Mouse (Mus musculus) kidney, adult 18-20 months (tissue): ENCODE results near the gene Gnb4.

Experiments
- DNase-seq: peaks from one replicate; pipeline ENCODE4 v3.0.0; 2021

The Gnb4 gene

DNA sequence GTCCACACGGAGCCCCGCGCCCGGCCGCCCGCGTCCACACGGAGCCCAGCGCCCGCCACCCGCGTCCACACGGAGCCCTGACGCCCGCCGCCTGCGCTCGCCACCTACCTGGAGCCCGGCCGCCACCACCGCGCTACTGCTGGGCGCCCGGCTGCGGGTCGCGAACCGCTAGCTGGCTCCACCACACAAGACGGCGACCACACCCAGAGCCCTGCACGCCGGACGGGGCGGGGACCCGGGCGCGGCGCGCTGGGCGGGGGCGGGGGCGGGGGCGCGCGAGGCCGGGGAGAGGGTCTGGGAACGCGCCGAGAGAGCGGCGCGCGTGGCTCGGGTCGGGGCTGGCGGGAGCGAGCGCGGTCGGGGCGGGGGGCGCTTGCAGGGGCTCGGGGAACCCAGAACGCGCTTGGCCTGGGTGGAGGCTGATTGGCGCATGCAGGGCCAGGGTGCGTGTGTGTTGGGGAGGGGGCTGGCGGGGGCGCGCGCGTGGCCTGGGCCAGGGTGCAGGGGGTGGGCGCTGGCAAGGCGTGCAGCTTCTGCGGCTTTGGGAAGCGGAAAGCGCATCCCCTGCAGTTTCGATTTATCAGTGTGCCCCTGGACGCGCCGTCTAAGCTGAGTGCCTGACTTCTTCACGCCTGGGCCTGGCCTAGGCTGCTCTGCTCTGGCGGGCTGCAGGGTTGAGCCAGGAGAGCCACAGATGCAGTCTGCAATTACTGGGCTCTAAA, at the start of gene Gnb4:
Gene Gnb4, minus strand, starts transcription at position 255 of the 722 bp plus-strand sequence.
- DNase-seq: peak; percentile 49

DNA sequence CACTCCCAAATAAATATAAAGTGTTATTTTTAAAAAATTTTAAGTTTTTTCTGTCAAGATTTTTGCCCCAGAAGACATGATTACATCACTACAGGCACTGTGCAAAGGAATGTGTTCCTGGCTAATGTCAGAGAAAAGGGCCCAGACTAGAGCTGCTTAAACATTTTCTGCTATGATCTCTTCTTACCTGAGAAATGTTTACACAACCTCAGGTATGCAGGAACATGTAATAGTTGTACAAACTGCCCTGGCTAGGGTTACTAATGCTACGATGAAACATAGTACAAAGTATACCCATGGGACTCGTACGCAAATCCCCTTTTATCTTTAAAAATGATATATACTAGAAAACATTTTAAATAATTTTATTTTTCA, 45.2 kb upstream of the Gnb4 start:
- no peak for DNase-seq

DNA sequence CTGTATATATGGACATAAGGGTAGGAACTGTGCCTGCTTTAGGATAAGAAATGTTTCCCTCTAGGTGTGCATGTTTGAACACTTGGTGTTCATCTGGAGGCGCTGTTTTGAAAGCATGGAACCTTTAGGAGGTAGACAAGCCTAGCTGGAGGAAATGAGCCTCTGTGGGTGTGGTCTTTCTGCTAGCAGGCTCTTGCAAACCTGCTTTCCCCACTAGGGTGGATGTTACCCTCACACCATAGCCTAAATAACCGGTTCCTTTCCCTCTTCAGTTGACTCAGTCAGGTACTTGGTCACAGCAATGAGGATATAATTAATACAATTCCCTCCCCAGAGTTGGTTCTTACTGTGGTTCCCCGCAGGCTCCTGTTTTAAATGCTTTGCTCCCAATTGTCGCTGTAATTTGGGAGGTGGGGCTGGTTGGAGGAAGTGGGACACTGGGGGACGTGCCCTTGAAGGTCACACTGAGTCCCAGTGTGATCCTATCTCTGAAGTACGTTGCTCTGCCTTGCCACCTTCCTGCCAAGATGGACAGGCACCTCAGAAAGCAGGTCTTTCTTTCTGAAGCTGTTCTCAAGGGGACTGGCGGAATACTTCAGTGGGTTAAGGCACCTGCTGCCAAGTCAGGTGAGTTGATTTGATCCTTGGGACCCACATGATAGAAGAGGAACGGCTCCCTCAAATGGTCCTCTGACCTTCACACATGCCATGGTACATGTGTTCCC, 44.6 kb upstream of the Gnb4 start:
- DNase-seq: no peak

DNA sequence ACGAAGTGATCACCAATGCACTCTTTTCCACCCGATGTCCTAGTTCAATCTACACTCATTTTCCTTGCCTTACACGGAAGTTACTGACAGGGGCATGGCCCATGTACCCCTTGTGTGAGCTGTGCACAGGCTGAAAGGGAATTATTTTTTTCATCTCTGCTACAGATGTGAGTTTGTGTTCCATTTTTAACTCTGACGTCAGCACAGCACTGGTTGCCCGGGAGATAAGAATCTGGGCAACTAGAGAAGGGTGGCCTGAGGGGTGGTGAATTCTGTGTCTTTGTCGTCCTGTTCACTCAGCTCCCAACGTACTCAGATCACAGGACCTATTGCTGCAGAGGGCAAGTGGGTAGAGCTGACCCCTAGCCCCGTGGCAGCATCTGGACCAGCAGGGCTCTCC, 43.9 kb upstream of the Gnb4 start:
- no peak for DNase-seq

DNA sequence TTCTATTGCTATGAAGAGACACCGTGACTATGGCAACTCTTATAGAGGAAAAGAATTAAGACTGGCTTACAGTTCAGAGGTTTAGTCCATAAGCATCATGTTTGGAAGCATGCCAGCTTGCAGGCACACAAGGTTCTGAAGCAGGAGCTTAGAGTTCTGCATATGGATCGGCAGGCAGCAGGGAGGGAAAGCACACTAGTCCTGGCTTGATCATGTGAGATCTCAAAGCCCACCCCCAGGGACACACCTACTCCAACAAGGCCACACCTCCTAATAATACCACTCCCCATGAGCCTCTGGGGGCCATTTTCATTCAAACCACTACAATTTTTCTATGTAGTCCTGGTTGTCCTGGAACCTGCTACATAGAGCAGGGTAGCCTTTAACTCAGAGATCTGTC, 43.1 kb upstream of the Gnb4 start:
- DNase-seq: no peak

DNA sequence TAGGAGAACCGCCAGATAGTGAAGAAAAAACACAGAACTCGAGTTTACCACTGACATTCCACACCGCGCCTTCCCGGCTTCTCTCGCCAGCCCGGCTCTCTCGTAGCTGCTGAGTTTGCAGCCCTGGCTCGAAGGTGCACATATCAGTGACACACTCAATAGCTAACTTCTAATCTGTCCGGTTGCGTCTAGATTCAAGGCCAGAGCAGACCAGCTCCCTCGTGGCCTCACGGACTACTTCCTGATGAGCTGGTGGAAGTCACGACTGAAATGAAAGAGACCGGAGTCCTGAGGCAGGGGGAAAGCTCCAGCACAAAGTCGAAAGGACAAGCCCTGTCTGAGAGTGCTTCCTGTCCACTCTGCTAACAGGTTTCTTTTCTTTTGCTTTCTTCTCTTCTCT, 42.4 kb upstream of the Gnb4 start:
- no peak for DNase-seq

DNA sequence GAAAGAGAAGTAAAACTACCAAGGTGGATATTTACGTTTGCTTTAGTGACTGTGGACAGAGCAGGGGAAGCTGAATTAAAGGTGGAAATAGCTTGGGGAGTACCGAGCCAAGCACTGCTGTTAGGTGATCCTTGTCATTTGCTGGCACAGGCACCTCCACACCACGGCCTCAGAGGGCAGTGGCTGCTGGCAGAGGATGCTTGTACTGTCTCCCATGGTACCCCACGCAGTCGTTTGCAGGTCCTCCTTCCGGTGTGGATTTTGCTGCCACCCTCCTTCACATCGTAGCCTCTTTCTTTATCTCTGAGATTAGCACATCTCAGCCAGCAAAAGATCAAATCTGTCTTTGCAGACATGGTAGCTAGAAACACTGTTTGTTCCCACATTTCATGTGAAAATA, 42.0 kb upstream of the Gnb4 start:
- no peak for DNase-seq

DNA sequence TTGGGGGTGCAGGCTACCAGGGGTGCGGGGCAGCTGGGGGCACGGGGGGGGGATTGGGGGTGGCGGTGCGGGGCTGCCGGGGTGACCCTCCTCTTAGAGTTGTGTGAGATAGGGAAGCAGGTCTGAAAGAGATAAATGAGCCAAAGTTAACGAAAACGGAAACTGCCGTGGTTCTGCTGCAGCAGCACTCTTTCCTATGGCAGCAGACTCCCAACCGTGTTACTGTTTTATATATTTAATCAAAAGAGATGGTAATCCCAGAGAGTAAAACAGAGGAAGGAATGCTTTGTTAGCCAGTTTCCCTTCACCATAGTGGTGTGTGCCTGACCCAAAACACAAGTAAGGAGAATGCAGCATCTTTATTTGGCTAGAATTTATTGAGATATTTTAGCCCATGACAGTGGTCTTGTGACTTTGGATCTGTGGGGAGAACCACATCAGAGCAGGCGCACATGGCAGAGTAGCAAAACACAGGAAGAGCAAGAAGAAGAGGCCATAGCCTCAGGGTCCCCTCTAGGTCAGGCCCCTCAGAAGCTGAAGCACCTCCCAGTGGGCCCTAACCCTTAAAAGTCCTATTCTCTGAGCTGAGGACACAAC, 40.1 kb upstream of the Gnb4 start:
- DNase-seq: no peak

DNA sequence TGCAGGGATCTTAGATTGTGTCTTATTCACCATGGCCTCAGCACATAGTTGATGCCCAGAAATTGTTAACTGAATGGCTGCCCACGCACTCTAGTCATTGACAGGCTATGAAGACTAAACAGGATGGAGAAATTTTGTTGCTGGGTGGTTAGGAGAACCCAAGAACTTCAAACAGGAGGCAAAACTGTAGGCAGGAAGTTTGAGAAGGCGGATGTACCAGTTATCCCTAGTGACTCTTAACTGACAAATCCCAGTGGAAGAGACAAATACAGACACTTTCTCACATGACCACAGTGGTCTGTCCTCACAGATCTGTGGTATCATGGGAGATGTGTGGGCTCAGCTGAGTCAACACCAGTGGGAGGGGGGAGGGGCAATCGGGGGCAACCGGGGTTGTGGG, 39.6 kb upstream of the Gnb4 start:
- DNase-seq: no peak

DNA sequence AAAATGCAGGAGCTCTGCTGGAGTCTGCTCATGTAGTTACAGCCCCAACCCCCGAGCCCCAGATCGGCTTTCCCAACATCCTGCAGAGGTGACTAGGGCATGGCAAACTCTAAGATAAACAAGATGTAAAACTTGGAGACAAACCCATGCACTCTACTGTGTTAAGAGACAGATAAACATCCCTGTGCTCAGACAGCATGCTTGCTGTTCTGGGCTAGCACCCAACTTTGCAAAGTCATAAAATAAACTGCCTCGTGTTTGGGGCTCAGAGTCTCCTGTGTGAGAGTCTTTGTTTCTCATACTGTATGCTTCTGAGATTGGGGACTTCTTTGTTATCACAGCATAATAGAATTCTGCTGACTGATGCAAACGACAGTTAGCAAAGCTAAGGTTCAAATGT, 36.4 kb upstream of the Gnb4 start:
- DNase-seq: no peak

DNA sequence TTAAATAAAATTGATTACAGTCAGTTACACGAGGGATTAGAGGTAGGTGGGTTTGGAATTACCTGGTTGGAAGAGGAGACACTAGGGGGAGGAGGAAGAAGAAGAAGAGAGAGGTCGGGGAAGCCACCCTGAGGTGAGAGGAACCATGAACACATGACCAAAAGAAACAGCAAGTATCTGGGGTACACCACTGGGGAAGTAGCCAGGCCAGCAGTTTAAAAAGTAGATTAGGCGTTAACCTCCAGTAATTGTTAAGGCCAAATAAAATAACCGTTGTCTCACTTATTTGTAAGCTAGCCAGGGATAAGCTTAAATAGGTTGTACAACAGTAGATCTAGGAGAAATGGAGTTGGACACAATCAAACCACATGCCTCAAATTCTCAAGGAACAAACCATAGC, 32.9 kb upstream of the Gnb4 start:
- DNase-seq: no peak

DNA sequence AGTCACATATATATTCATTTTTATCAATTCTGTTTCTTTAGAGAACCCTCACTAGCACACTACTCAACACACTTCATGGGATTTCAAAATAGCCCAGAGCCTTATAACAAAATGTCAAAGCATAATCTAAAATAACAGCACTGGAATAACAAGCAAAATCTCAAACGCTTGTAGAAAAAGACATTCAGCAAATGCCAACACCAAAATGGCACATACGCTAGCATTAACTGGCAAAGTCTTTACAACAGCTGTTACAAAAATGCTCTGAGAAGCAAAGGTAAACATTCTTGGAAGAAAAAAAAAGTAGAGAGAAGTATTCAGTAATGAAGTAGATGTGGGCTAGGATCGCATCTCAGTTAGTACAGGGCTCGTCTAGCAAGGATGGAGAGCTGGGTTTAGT, 30.5 kb upstream of the Gnb4 start:
- DNase-seq: no peak

DNA sequence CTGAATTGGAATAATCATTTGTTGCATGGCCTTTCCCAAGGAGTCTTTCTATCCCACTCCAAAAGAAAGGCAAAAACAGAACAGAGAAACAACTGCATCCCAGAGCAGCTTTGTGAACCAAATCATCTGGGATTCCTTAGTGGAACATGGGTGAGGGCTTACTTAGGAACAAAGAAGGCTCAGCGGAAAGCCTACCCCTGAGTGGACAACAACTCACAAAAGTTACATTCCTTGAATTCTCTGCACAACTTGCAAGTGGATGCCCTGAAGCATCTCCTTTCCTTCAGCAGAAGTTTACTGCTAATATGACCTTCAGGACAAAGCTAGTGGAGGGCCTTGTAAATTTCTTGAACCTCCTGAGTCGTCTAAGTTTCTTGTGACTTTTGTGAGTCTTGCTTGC, 28.4 kb upstream of the Gnb4 start:
- DNase-seq: no peak

DNA sequence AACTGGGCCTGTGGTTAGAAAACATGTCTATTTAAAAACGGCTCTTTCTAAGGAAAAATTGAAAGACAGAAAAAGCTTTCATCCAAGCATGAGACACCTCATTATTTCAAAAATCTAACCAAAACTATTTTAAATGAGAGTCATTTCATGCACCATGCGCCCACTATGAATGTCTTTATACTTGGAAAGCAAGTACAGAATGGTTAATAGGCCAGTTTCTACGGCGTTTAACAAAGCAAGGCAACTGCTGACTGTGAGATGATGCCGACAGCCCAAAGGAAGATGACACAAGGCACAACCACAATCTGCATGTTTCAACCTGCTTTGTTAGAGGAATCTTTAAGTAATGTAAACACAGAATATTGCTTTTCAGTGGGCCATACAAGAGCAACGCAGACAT, 25.7 kb upstream of the Gnb4 start:
- no peak for DNase-seq

DNA sequence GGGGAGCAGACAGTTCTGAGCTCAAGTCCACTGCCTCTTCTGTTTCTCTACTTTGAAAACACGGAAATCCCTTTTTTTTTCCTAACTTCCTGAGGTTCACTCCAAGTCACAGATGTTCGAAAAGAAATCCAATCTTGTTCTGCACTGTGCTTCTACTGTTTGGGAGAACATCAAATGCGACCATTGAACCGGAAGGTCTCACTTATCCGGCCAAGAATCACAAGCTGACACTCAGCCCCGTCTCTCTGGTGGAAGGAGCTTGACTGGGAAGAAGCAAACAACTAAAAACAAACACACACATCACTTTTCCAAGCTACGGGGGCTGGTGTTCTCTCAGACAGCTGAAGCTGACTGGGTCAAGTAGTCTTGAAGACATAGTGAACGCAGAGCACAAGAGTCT, 21.9 kb upstream of the Gnb4 start:
- no peak for DNase-seq

DNA sequence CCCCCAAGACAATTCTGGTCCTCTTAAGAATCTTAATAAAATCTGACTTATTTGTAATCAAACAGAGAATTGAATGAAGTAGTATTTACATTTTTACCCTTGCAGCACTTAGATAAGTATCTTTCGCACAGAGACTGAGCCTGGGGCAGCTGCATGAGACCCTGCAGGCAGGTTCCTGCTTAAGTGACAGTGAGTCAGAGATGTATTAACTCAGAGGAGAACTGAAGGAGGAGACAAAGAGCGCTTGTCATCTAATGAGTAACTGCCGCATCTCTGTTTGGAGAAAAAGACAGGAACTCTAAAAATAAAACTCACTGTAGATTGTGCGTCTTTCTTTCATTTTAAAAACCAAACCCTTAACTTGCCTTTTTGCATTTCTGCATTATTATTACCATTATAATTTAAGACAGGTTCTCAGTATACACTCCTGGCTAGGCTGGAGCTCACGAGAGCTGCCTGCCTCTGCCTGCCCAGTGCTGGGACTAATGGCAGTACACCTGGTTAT, 16.4 kb upstream of the Gnb4 start:
- no peak for DNase-seq

DNA sequence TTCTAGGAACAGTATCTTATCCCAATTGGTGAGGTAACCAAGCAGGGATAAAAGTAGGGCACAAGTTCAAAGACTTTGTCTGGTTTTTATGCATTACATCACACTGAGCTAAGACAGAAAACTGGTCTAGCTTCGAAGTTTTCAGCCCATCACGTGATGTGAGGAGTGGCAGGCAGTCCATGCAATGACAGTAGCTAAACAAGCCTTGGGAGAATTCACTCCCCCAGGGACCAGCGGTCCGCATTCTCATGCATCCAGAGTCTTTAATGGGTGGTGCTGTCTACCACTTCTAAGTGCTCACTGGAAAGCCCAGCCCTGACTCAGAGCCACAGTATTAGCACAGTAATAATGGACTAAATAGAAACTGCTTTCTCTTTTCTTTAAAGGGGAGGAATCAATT, 13.8 kb upstream of the Gnb4 start:
- no peak for DNase-seq

DNA sequence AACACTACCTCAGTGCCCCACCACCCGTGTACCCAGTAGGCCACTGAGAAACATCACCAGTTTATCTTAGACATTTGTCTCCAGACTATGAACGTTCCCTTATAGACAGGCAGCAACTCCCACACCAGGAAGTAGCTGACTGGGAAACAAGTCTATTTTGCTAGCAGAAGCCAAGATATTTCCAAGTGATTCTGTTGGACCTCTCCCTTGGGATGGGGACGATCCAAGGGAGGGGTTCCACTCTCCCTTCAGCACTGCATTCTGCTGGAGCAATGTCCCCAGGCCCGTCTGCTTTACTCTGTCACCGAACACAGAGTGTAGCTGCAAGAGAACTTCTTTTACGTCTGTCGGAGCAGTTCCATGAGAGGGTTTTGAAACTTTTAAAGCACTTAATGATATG, 11.8 kb upstream of the Gnb4 start:
- DNase-seq: no peak

DNA sequence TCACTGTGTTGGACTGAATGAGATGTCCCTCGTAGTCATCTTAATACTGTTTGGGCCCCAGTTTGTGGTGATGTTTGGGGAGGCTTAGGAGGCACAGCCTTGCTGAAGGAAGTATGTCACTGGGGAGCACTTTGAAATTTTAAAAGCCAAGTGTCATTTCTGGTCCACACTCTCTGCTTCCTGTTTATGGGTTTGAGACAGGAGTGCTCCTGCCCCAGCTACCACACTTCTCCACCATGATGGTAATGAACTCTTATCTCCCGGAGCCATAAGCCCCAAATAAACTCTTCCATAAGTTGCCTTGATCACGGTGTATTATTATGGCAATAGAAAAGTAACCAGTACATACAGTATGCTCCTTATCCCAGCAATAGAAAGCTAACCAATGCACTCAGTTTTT, 5.7 kb upstream of the Gnb4 start:
- DNase-seq: no peak

DNA sequence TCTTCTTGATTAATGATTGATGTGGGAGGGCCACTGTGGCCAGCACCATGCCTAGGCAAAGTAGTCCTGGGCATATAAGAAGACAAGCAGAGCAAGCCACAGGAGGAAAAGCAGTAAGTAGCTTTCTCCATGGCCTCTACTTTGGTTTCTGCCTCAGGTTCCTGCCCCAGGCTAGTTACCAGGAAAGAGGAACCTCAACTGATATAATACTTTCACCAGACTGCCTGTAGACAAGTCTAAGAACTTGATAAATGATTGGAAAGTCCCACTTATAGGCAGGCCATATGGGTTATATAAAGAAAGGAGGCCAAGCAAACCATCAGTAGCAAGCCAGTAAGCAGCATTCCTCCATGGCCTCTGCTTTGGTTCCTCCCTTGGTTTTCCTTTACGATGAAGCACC, 5.3 kb upstream of the Gnb4 start:
- no peak for DNase-seq

DNA sequence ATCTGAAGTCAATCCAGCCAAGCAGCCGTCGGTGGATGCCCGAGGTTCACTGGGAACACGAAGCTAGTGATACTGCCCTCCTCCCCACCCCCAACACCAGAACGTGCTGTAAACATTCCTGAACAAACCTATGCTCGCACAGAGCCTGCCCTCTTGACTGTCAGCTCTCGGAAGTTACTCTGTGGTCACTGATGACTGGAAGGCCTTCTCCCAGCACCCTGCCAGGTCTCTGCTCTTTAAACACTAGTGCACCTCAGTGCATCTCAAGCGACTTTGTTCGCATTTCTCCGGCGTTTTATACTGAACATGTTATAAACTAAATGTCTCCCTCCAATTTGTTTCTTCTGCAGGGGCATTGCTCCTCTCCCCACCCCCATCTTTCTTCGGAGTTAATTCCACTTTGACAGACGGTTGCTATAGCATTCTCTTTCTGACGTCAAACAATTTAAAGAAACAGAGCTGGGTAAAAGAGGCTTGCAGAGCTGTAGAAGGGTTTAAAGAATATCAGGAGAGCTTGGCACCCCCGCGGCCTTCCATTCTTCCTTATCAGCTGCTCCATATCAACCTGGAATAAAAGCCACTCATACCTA, 763 bp upstream of the Gnb4 start:
- no peak for DNase-seq

DNA sequence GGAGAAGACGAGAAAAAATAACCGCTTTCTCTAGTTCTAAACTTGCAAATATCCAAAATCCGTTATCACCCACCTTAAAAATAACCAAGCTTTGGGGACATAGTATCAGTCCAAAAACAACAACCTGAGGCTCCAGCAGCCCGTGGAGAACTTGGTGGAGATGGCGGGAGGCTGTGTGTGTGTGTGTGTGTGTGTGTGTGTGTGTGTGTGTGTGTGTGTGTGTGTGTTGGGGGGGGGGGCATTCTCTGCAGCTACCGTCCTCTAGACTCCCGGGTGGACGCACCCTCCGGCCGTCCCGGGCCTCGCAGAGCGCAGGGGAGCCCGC, 417 bp downstream of the Gnb4 start:
- no peak for DNase-seq

DNA sequence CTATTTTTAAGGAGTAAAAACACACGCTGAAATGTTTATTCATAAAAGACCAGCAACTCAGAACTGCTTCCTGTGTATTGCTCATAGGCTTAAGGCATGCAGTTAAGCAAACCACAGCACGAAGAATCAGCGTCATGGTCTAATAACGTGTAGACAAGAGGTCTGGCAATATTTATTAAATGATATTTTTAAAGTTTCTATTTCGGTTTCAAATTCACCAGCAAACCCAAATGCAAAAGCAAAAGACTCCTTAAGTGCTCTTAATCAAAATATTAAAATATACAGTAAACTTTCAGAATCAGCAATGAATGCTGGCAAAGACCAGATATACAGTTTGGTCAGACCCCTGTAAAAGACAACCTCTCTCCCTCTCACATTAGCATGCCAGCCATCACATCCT, 1.0 kb downstream of the Gnb4 start:
- no peak for DNase-seq

DNA sequence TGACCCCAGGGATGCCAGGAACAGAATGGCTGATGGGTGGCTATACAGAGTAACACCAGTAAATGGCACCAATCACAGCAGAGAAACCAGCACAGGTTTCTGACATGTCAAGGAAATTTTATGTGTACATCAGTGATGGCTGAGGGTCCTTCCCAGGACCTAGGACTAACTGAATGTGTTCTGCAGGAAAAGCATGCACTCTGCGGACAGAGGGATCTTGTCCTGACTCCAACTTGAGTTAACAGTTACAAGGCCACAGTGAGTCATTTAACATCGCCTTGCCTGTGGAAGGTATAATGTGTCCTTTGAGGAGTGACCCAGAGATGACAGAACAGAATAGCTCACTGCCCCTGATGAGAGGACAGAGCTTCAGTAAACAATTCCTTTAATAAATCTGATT, 1.6 kb downstream of the Gnb4 start:
- DNase-seq: no peak
